Mouse (Mus musculus): Measurements from ENCODE around the gene Col6a1.
"Not testable (repeated sequence)": the region's sequence is repeated elsewhere in the genome, so short reads cannot be mapped to it uniquely, and the experiment has no call there.

Col6a1 gene

DNA sequence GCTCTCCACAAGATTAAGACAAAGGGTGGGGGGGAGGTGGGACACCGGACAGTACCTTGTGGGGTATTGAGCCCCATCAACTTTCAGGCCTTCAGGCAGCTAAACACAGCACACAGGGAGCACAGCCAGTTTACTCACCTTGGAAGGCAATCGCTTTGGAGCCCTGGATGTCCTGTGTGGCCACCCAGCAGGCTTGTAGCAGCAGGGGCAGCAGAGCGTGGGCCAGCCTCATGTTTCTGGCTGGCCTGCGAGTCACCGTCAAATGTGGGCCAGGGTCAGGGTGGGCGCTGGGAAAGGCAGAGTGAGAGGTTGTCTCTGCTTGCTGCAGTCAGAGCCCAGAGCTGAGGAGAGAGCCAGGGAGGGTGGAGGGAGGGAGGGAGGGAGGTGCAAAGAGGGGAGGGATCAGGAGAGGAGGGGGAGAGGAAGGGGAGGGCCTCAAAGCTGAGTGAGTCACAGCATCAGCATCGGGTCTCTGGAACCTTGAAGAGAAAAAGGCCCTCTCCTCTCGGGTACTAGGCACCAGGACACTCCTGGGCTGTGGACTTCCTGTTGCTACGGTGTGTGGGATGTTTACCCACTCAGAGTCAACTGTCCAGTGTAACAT lies at the start of gene Col6a1:
TSS of gene Col6a1 (minus strand) at position 487 of the 604 bp plus-strand sequence.
- no peak for DNase-seq (ENCODE audit: extremely low read depth, low read depth, low spot score)

GRCm38 (mm10) chr10:76771624-76772023 lies 45.7 kb upstream of the Col6a1 start:
- no peak for DNase-seq (ENCODE audit: extremely low read depth, low read depth, low spot score)

- no peak for DNase-seq (ENCODE audit: extremely low read depth, low read depth, low spot score)
These were observed 45.1 kb upstream of the Col6a1 start for GRCm38 (mm10) chr10:76771086-76771485.

- no peak for DNase-seq (ENCODE audit: extremely low read depth, low read depth, low spot score)
These were observed 43.6 kb upstream of the Col6a1 start for GRCm38 (mm10) chr10:76769581-76769980.

- no peak for DNase-seq (ENCODE audit: extremely low read depth, low read depth, low spot score)
These were observed 40.2 kb upstream of the Col6a1 start for GRCm38 (mm10) chr10:76766196-76766595.

GRCm38 (mm10) chr10:76764927-76765326 lies 39.0 kb upstream of the Col6a1 start:
- no peak for DNase-seq (ENCODE audit: extremely low read depth, low read depth, low spot score)

GRCm38 (mm10) chr10:76763016-76763415 lies 37.0 kb upstream of the Col6a1 start:
- DNase-seq (ENCODE audit: extremely low read depth, low read depth, low spot score) = no peak

DNA sequence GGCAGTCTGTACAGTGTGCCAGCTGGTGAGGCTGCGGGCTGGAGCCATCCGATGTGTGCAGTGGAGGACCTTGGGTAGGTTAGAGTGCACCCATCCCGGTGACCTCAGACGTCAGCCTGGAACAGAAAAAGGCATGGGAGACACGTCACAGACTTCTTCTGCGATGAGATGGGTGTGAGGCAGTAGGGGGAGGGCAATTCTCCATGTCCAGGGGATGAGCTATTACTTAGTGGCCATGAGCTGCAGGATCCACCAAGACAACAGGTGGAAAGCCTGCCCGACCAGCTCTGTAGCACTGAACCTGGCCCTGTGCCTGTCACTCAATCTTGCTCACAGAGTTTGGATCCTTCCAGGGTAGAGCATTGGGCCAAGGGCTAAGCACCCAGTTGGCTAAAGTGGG lies 36.4 kb upstream of the Col6a1 start:
- DNase-seq (ENCODE audit: extremely low read depth, low read depth, low spot score) = no peak

GRCm38 (mm10) chr10:76759878-76760277 lies 33.9 kb upstream of the Col6a1 start:
- DNase-seq (ENCODE audit: extremely low read depth, low read depth, low spot score) = no peak

DNA sequence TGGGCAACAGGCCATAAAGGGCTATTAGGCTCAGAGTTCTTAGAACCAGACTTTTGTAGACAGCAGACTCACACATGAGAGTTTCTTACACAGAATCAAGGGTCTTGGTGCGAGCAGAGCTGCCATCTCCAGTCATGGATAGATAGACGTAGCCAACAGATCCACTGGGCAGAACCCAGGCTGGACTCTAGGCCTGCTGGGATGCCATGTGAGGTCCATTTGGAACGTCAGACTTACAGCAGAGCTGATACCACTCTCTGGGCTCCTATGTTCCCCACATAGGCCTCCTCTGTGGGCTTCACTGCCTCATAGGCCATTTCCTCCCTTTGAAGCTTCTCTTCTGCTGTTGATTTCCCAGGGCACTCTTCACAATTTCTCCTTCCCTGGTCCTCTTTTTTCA lies 27.7 kb upstream of the Col6a1 start:
- DNase-seq (ENCODE audit: extremely low read depth, low read depth, low spot score) = no peak

- DNase-seq (ENCODE audit: extremely low read depth, low read depth, low spot score) = not testable (repeated sequence)
These were observed 18.3 kb upstream of the Col6a1 start for GRCm38 (mm10) chr10:76744267-76744666.

- DNase-seq (ENCODE audit: extremely low read depth, low read depth, low spot score) = no peak
These were observed 10.8 kb upstream of the Col6a1 start for GRCm38 (mm10) chr10:76736764-76737163.

DNA sequence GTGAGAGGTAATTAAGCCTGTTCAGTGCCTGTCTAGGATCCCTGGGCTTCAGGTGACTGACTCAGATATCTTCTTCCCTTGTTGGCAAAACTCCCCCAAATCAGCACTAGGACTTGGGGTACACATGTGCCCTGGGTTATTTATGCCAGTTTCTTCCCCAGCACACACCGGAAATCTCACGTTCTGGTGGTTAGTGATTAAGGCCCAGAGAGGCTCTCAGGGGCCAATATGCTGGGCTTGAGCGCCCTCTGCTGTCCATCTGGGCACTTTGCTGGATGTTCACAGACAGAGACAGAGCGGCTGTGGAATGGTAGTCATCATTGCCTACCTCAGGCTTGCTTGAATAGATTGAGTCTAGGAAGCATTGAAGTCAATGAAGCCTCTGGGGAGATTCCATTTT lies 9.0 kb upstream of the Col6a1 start:
- no peak for DNase-seq (ENCODE audit: extremely low read depth, low read depth, low spot score)

DNA sequence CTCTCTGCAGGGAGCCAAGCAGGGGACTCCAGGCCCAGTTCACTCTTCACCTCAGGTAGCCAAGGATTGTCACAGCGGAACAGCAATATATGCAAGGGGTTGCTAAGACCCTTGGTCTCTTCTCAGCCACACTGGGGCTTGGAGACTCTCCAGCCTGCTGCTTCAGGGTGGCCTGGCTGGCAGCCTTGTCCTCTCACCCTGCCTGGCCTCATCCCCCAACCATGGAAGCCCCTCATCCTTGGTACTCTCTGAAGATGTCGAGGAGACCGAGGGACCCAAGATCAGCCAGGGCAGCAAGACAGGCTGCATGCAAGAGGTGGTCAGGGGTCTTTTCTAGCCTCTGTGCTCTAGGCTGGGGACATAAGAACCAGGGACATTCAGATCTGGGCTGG lies 7.7 kb upstream of the Col6a1 start:
- DNase-seq (ENCODE audit: extremely low read depth, low read depth, low spot score) = no peak

GRCm38 (mm10) chr10:76732881-76733676 lies 7.1 kb upstream of the Col6a1 start:
- no peak for DNase-seq (ENCODE audit: extremely low read depth, low read depth, low spot score)

DNA sequence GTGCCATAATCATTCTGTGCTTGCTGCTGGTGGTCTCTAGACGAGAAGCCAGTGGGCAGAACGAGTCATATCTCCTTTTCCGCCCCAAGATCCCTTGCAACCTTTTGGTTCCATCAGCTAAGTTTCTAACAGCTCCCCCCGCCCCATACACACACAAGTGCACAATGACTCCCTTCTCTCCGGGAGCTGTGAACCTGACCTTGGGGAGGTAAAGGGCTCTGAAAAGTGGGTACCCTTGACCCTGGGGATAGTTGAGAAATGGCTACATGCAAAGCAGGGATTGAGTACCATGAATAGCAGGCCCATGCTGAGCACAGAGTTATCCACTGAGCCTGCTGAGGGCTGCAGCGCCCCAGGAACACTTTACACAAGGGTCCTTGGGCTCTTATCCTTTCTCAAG lies 6.4 kb upstream of the Col6a1 start:
- DNase-seq (ENCODE audit: extremely low read depth, low read depth, low spot score) = no peak

GRCm38 (mm10) chr10:76731621-76732239 lies 5.8 kb upstream of the Col6a1 start:
- no peak for DNase-seq (ENCODE audit: extremely low read depth, low read depth, low spot score)

DNA sequence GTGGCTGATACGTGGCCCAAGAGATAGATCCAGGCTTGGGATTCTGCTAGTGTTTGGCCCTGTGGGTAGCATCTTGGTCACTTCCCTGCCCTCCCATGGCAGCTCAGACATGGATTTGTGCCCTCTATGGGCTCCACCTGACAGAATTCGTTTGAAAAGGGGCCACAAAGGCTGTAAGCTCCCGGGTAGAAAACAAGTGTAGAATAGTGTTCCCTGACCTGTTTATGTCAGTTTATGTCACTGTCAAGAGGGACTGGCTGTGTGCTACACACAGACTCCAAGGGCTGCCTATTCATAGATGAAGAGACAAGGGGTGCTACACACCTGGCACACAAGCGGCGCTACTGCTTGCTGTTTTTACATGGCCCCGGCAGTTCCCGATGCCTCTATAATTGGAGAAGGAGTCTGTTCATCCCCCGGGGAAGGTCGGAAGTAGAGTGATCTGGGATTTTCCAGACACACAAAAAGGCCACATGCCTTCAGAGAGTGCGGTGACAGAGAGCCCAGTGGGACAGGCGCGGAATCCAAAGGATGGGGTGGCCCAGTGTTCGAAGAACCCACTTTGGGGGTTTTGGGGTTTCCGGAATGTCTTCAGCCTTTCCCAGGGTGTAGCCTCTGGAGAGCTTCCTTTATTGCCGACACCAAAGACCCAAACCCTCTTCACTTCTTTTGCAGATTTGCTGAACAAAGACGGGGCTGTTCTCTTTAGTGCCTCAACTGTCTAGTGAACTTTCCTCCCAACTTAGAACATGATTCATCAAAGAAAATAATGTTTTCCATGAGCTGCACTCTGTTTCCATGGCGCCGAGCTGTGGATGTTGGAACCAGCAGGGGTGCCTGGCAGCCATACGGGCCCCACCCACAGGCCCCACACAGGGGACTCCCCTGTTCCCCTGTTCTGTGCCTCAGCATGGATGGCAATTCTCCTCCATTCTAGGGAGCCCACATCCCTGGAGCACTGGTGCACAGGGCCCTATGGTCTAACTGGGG lies 4.0 kb upstream of the Col6a1 start:
- no peak for DNase-seq (ENCODE audit: extremely low read depth, low read depth, low spot score)

- DNase-seq (ENCODE audit: extremely low read depth, low read depth, low spot score) = no peak
These were observed 2.4 kb upstream of the Col6a1 start for GRCm38 (mm10) chr10:76728369-76728768.

DNA sequence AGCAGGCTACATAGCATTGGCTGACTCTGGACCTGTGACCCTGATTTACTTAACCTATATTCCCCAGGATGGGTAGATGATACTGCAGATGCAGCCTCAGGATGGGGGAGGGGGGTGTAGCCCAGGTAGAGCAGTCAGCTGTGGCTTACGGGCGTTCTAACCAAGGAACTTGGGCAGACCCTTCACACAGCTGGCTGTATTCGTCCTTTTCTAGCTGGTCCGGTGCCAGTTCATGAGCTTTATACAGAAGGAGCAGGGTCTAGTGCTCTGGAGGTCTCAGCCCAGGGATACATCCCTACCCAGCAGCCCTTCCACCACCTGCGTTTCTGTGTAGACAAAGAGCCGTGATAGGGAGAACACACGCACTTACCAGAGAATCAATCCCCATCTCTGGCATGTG lies 1.3 kb upstream of the Col6a1 start:
- no peak for DNase-seq (ENCODE audit: extremely low read depth, low read depth, low spot score)

GRCm38 (mm10) chr10:76726866-76727265 lies 898 bp upstream of the Col6a1 start:
- DNase-seq (ENCODE audit: extremely low read depth, low read depth, low spot score) = no peak
